Mouse (Mus musculus) left cerebral cortex, postnatal 10 days (tissue): ENCODE measurements around the gene Oas1e. TPM values are rescaled to one million over a fixed set of nuclear protein-coding genes. Genes with fewer than 3 reads are reported as not detected.
"Not testable (repeated sequence)": the region's sequence is repeated elsewhere in the genome, so short reads cannot be mapped to it uniquely, and the experiment has no call there.

Experiments used
- DNase-seq, 2 experiments: peaks; one replicate each; pipeline ENCODE4 v3.0.0; 2021 to 2022; ENCODE audit warnings: low spot score in 2 of 2, mixed read lengths in 1 of 2; ENCODE audit errors: extremely low spot score in 1 of 2
- intact Hi-C: fragments of 180-260 bp; cut with DNase I; formaldehyde crosslinking; loops from one replicate; pipeline ENCODE4 v1.15.1; 2025
- total RNA-seq, 2 experiments: library from RNA; stranded (reverse); gene quantifications; 2 replicates each; pipeline ENCODE4 v1.2.3; 2021

Oas1e gene
- not detected for total RNA-seq

GRCm38 (mm10) chr5:120795480-120796034 is at the start of gene Oas1e:
TSS of gene Oas1e (minus strand) at chr5:120795530.
- intact Hi-C loops: not testable (repeated sequence)

GRCm38 (mm10) chr5:120844713-120845112 is 49.4 kb upstream of the Oas1e start:
- intact Hi-C loops: no loop called here
- DNase-seq: peak; percentile 15 to 40

More at GRCm38 (mm10) chr5:120795480-120796034, at the start of gene Oas1e:
- DNase-seq: not testable (repeated sequence)

DNA sequence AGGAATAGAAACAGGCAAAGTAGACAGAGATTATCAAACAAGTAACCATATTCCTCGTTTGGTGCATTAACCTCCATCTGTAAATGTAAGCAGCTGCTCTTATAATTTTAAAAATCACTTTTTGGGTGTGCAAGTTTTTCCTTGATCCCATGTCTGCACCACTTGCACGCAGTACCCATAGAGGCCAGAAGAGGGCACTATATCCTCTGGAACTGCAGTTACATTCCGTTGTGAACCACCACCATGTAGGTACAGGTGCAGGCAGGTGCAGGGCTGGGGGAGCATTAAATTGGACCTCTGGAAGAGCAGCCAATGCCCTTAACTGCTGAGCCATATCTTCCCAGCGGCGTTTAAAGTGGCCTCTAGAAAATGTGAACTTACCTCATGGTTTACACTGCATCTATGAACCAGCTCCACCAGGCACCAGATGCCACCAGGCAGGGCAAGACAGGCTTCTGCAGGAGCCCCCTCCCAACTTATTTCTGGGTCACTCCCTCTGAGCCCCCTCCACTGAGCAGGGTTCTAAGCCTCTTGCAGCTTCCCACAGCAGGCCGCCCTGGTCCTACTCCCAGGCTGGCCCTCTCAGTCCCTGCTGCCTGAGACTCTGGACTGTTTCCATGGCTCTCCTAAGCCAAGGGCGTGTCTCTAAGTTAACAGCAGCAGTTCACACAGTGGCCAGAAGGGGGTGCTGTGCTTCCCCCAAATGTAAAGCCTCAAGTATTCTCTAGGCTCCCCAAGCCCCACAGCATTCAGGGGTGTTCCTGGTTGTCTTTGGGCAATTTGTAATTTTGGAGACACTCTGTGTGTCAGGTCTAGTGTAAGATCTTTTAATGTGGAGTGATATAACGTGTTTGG is 41.6 kb upstream of the Oas1e start:
- intact Hi-C loops: no loop called here
- DNase-seq: peak in 1 of 2 experiments; percentile 38

- intact Hi-C loops: no loop called here
- DNase-seq: no peak
Observed at GRCm38 (mm10) chr5:120833335-120834280, 38.3 kb upstream of the Oas1e start.

- intact Hi-C loops: no loop called here
- DNase-seq: no peak
Observed at GRCm38 (mm10) chr5:120831031-120831430, 35.7 kb upstream of the Oas1e start.

- DNase-seq: no peak
- intact Hi-C loops: loop anchor here (5.0 kb wide), 1 partner anchor 113 kb away; no protein-coding TSS in a partner anchor
Observed at GRCm38 (mm10) chr5:120818999-120819398, 23.7 kb upstream of the Oas1e start.

GRCm38 (mm10) chr5:120815949-120816348 is 20.6 kb upstream of the Oas1e start:
- intact Hi-C loops: loop anchor here (5.0 kb wide), 1 partner anchor 116 kb away; no protein-coding TSS in a partner anchor
- DNase-seq: no peak

- intact Hi-C loops: no loop called here
- DNase-seq: no peak
Observed at GRCm38 (mm10) chr5:120813023-120813422, 17.7 kb upstream of the Oas1e start.

GRCm38 (mm10) chr5:120811951-120812819 is 16.9 kb upstream of the Oas1e start, which contains the start of gene Oas1c:
TSS of gene Oas1c (minus strand) at chr5:120812514.
- peak; percentile 71 to 86 for DNase-seq
- intact Hi-C loops: no loop called here

- intact Hi-C loops: no loop called here
- DNase-seq: no peak
Observed at GRCm38 (mm10) chr5:120809171-120809570, 13.8 kb upstream of the Oas1e start.

- intact Hi-C loops: no loop called here
- peak in 1 of 2 experiments; percentile 49 for DNase-seq
Observed at GRCm38 (mm10) chr5:120806458-120806857, 11.1 kb upstream of the Oas1e start.

DNA sequence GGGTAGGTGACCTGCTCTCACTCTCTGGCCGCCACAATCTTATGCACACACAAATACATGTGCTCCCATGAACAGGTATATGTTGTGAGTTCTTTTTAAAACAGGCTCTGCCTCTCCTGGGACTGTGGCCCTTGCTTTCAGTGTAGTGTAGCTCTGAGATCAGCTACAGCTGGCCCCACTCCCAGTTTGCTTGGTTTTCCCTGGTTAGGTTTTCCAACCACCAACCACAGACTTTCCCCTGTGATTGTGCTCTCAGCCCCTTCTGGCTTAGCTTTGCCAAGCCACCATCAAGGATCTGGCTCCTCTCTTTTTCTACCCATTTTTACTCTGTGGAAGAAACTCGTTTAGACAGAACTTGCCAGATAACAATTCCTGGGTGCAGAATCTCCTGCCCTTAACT is 8.3 kb upstream of the Oas1e start:
- no peak for DNase-seq
- intact Hi-C loops: no loop called here

DNA sequence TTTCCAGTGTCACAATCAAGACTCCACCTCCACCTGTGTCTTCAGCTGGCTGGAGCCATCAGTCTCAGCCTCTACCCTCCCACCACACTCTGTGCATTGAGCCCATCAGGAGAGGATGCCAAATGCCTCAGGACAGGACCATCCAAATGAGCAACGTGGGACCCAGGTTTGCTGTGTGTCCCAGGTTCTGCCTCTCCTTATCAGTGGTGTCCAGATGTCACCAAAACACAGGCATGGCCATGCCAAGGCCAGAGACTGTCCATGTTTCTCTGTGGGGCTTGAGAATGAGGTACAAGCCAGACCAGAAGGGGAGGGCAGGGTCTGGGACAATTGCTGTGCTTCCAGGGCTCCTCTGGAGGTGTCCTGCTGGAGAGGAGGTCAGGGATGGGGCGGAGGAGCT is 3.6 kb upstream of the Oas1e start:
- intact Hi-C loops, DNase-seq: not testable (repeated sequence)

DNA sequence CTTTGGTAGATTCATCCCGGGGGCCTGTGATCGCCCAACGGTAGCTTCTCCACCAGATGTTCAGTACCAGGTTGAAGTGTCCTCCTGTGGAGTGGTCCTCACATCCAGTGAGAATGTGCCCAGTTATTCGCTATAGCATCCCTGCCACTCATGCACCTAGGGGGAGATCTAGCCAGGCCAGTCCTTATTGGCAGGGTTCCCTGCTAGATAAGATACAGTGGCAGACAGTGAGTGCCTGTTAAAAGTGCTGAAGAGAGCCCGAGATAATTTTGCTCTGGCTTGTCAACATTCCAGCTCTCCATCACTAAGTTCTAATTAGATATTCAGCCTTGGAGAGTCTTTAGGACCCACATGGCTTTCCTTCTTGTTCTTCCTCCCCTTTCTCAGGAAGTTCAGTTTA is 2.8 kb upstream of the Oas1e start:
- intact Hi-C loops, DNase-seq: not testable (repeated sequence)

- intact Hi-C loops: no loop called here
- peak in 1 of 2 experiments; percentile 47 for DNase-seq
Observed at GRCm38 (mm10) chr5:120793043-120793442, 2.3 kb downstream of the Oas1e start.

- DNase-seq: no peak
- intact Hi-C loops: no loop called here
Observed at GRCm38 (mm10) chr5:120787042-120787441, 8.3 kb downstream of the Oas1e start.

- DNase-seq: no peak
- intact Hi-C loops: no loop called here
Observed at GRCm38 (mm10) chr5:120782446-120782845, 12.9 kb downstream of the Oas1e start.

- DNase-seq: no peak
Observed at GRCm38 (mm10) chr5:120781646-120782045, 13.7 kb downstream of the Oas1e start.

More at GRCm38 (mm10) chr5:120781646-120782045, 13.7 kb downstream of the Oas1e start:
- intact Hi-C loops: no loop called here
